Mouse (Mus musculus) heart, adult 10 weeks (tissue): Measurements from ENCODE around the gene Psma1. TPM values are rescaled to one million over a fixed set of nuclear protein-coding genes. Genes with fewer than 3 reads are reported as not detected.

Experiments used
- polyA plus RNA-seq: library from polyadenylated mRNA; stranded (reverse); fragments of 350-450 nt; fragmentation: Illumina TruSeq; extraction: RNeasy Lipid Tissue Mini Kit (QIAGEN cat#74804); gene quantifications from one replicate; pipeline ENCODE4 v1.2.3, GENCODE M21; 2014; ENCODE audit warnings: low read depth, low replicate concordance

Psma1 gene
- 210 TPM for polyA plus RNA-seq

GRCm38 (mm10) chr7:114276005-114276752 is at the start of gene Psma1:
Gene Psma1, minus strand, starts transcription at chr7:114276118.

GRCm38 (mm10) chr7:114253885-114254833 is 21.8 kb downstream of the Psma1 start, which contains the start of gene Copb1:
Gene Copb1, minus strand, starts transcription at chr7:114254711.

Other genes with a start within 250 kb of the Psma1 start
- 52.7 TPM for gene Rras2, start 158.3 kb downstream of the Psma1 start, polyA plus RNA-seq
- 51.8 TPM for gene Copb1, start 21.4 kb downstream of the Psma1 start, polyA plus RNA-seq
- 3.1 TPM for gene Pde3b, start 139.2 kb upstream of the Psma1 start, polyA plus RNA-seq